Mouse (Mus musculus) kidney, postnatal 14 days (tissue): ENCODE data around the gene Krtcap2.
A peak's percentile ranks its signal among the peaks of the same experiment; 100 is the strongest.

Experiments
- DNase-seq: peaks from one replicate; pipeline ENCODE4 v3.0.0; 2022; ENCODE audit warnings: mixed read lengths

The Krtcap2 gene

GRCm38 (mm10) chr3:89250435-89251040, 4.8 kb downstream of the Krtcap2 start:
- DNase-seq, result peak; percentile 85

GRCm38 (mm10) chr3:89251365-89251895, 5.7 kb downstream of the Krtcap2 start:
- DNase-seq, result peak; percentile 82

- no peak for DNase-seq
These were observed 9.2 kb downstream of the Krtcap2 start for GRCm38 (mm10) chr3:89254994-89255393.

- no peak for DNase-seq
These were observed 10.4 kb downstream of the Krtcap2 start for GRCm38 (mm10) chr3:89256177-89256576.

- no peak for DNase-seq
These were observed 13.3 kb downstream of the Krtcap2 start, which contains the start of gene Dpm3 for GRCm38 (mm10) chr3:89259076-89259475. Gene Dpm3, plus strand, starts transcription at chr3:89259358.

GRCm38 (mm10) chr3:89260211-89260610, 14.4 kb downstream of the Krtcap2 start:
- DNase-seq, result no peak

GRCm38 (mm10) chr3:89262417-89262816, 16.7 kb downstream of the Krtcap2 start:
- peak; percentile 58 for DNase-seq

GRCm38 (mm10) chr3:89266439-89266893, 20.7 kb downstream of the Krtcap2 start:
- DNase-seq, result peak; percentile 87

GRCm38 (mm10) chr3:89268916-89269315, 23.1 kb downstream of the Krtcap2 start:
- DNase-seq, result no peak

- peak; percentile 91 for DNase-seq
These were observed 24.4 kb downstream of the Krtcap2 start, which contains the start of gene Slc50a1 for GRCm38 (mm10) chr3:89270051-89270755. Gene Slc50a1, minus strand, starts transcription at chr3:89270570.

- DNase-seq, result peak; percentile 49
These were observed 25.1 kb downstream of the Krtcap2 start for GRCm38 (mm10) chr3:89270891-89271290.

- DNase-seq, result peak; percentile 56
These were observed 26.0 kb downstream of the Krtcap2 start for GRCm38 (mm10) chr3:89271760-89272159.

GRCm38 (mm10) chr3:89276061-89276460, 30.3 kb downstream of the Krtcap2 start:
- DNase-seq, result no peak

- DNase-seq, result peak; percentile 53
These were observed 31.7 kb downstream of the Krtcap2 start for GRCm38 (mm10) chr3:89277281-89278021.

GRCm38 (mm10) chr3:89278107-89278506, 32.3 kb downstream of the Krtcap2 start:
- peak; percentile 88 for DNase-seq

GRCm38 (mm10) chr3:89278643-89279042, 32.9 kb downstream of the Krtcap2 start:
- peak; percentile 20 for DNase-seq

- peak; percentile 95 for DNase-seq
These were observed 33.6 kb downstream of the Krtcap2 start for GRCm38 (mm10) chr3:89279153-89279890.

GRCm38 (mm10) chr3:89280050-89280605, 34.4 kb downstream of the Krtcap2 start:
- peak; percentile 48 for DNase-seq

- peak; percentile 88 for DNase-seq
These were observed 35.1 kb downstream of the Krtcap2 start, which contains the start of gene Efna1 for GRCm38 (mm10) chr3:89280606-89281511. Gene Efna1, minus strand, starts transcription at chr3:89281142.

- DNase-seq, result peak; percentile 89
These were observed 36.0 kb downstream of the Krtcap2 start for GRCm38 (mm10) chr3:89281579-89282290.
